Mouse (Mus musculus): ENCODE data around the gene 4833423E24Rik. TPM values are rescaled to one million over a fixed set of nuclear protein-coding genes. Genes with fewer than 3 reads are reported as not detected.
A peak's percentile ranks its signal among the peaks of the same experiment; 100 is the strongest.

4833423E24Rik gene
- total RNA-seq (2014; rRNA removed; ENCODE audit: low replicate concordance) = not detected in 2 replicates
- polyA plus RNA-seq (2015; fragmentation: Nextera tagmentation; extraction: Ambion mirVana) = not detected in 2 replicates

GRCm38 (mm10) chr2:85518879-85519278 is at the start of gene 4833423E24Rik:
4833423E24Rik (minus strand) TSS chr2:85519024.
- no peak within 1 kb of the TSS for H3K9ac ChIP-seq (replicated peaks; ENCODE audit: low read depth, low read length)
- no peak within 1 kb of the TSS for H3K4me2 ChIP-seq (ENCODE audit: low read depth, low read length)
- TF ChIP-seq CTCF (IDR thresholded peaks at IDR 0.05; ENCODE audit: low read depth) (no peak), EP300 (IDR thresholded peaks at IDR 0.05; ENCODE audit: low read depth) (no peak)
- H3K27ac ChIP-seq (ENCODE audit: low read depth) = no peak within 1 kb of the TSS
- no peaks in the 10 kb centered on the region for H3K36me3 ChIP-seq (replicated peaks; ENCODE audit: control insufficient read depth, insufficient read depth, low read length)
- H3K27me3 ChIP-seq (ENCODE audit: control insufficient read depth, insufficient read depth, low read length) = no peaks in the 10 kb centered on the region
- DNase-seq (ENCODE audit: low spot score) = no peak
- H3K4me3 ChIP-seq (ENCODE audit: low read depth, low read length) = no peak within 1 kb of the TSS
- no peaks in the 10 kb centered on the region for H3K4me1 ChIP-seq (ENCODE audit: control insufficient read depth, insufficient read depth)
- no peaks in the 10 kb centered on the region for H3K9me3 ChIP-seq (replicated peaks; ENCODE audit: control insufficient read depth, low read length)
- no peak for ATAC-seq (ENCODE audit: insufficient read depth, low read depth)
- 38% methylated on average over 4 of the region's 4 CpGs for WGBS

- WGBS = 18% methylated on average over 4 of the region's 4 CpGs
These were observed 42.4 kb upstream of the 4833423E24Rik start for GRCm38 (mm10) chr2:85561187-85561586.

GRCm38 (mm10) chr2:85560226-85560625 is 41.4 kb upstream of the 4833423E24Rik start:
- no peak for TF ChIP-seq EP300 (IDR thresholded peaks at IDR 0.05; ENCODE audit: low read depth)
- TF ChIP-seq CTCF (IDR thresholded peaks at IDR 0.05; ENCODE audit: low read depth) = no peak
- H3K4me3 ChIP-seq (ENCODE audit: low read depth, low read length) = no peak overlapping the region
- H3K27ac ChIP-seq (ENCODE audit: low read depth) = no peak overlapping the region
- no peak overlapping the region for H3K4me2 ChIP-seq (ENCODE audit: low read depth, low read length)
- H3K9me3 ChIP-seq (replicated peaks; ENCODE audit: control insufficient read depth, low read length) = no peaks in the 10 kb centered on the region
- H3K9ac ChIP-seq (replicated peaks; ENCODE audit: low read depth, low read length) = no peak overlapping the region
- WGBS = 26% methylated on average over 4 of the region's 4 CpGs
- no peaks in the 10 kb centered on the region for H3K27me3 ChIP-seq (ENCODE audit: control insufficient read depth, insufficient read depth, low read length)
- no peaks in the 10 kb centered on the region for H3K36me3 ChIP-seq (replicated peaks; ENCODE audit: control insufficient read depth, insufficient read depth, low read length)
- ATAC-seq (ENCODE audit: insufficient read depth, low read depth) (no peak), DNase-seq (ENCODE audit: low spot score) (no peak)
- H3K4me1 ChIP-seq (ENCODE audit: control insufficient read depth, insufficient read depth) = no peaks in the 10 kb centered on the region

More at GRCm38 (mm10) chr2:85561187-85561586, 42.4 kb upstream of the 4833423E24Rik start:
- Histone ChIP-seq H3K4me2 (ENCODE audit: low read depth, low read length) (no peak overlapping the region), H3K4me1 (ENCODE audit: control insufficient read depth, insufficient read depth) (no peaks in the 10 kb centered on the region), H3K4me3 (ENCODE audit: low read depth, low read length) (no peak overlapping the region), H3K9me3 (replicated peaks; ENCODE audit: control insufficient read depth, low read length) (no peaks in the 10 kb centered on the region), H3K27ac (ENCODE audit: low read depth) (no peak overlapping the region), H3K9ac (replicated peaks; ENCODE audit: low read depth, low read length) (no peak overlapping the region), H3K27me3 (ENCODE audit: control insufficient read depth, insufficient read depth, low read length) (no peaks in the 10 kb centered on the region), H3K36me3 (replicated peaks; ENCODE audit: control insufficient read depth, insufficient read depth, low read length) (no peaks in the 10 kb centered on the region)
- DNase-seq (ENCODE audit: low spot score) (peak; percentile 51), ATAC-seq (ENCODE audit: insufficient read depth, low read depth) (no peak)
- peak; percentile 83 for TF ChIP-seq CTCF (IDR thresholded peaks at IDR 0.05; ENCODE audit: low read depth)
- TF ChIP-seq EP300 (IDR thresholded peaks at IDR 0.05; ENCODE audit: low read depth) = no peak

GRCm38 (mm10) chr2:85554806-85555205 is 36.0 kb upstream of the 4833423E24Rik start:
- no peaks in the 10 kb centered on the region for H3K36me3 ChIP-seq (replicated peaks; ENCODE audit: control insufficient read depth, insufficient read depth, low read length)
- H3K4me3 ChIP-seq (ENCODE audit: low read depth, low read length) = no peak overlapping the region
- H3K9me3 ChIP-seq (replicated peaks; ENCODE audit: control insufficient read depth, low read length) = no peaks in the 10 kb centered on the region
- TF ChIP-seq EP300 (IDR thresholded peaks at IDR 0.05; ENCODE audit: low read depth) = no peak
- TF ChIP-seq CTCF (IDR thresholded peaks at IDR 0.05; ENCODE audit: low read depth) = no peak
- H3K4me2 ChIP-seq (ENCODE audit: low read depth, low read length) = no peak overlapping the region
- H3K27ac ChIP-seq (ENCODE audit: low read depth) = no peak overlapping the region
- no peak overlapping the region for H3K9ac ChIP-seq (replicated peaks; ENCODE audit: low read depth, low read length)
- WGBS = 32% methylated on average over 1 of the region's 1 CpGs
- H3K4me1 ChIP-seq (ENCODE audit: control insufficient read depth, insufficient read depth) = no peaks in the 10 kb centered on the region
- H3K27me3 ChIP-seq (ENCODE audit: control insufficient read depth, insufficient read depth, low read length) = no peaks in the 10 kb centered on the region
- DNase-seq (ENCODE audit: low spot score) = no peak
- ATAC-seq (ENCODE audit: insufficient read depth, low read depth) = no peak

GRCm38 (mm10) chr2:85533934-85534333 is 15.1 kb upstream of the 4833423E24Rik start:
- H3K4me1 ChIP-seq (ENCODE audit: control insufficient read depth, insufficient read depth) = no peaks in the 10 kb centered on the region
- no peak overlapping the region for H3K9ac ChIP-seq (replicated peaks; ENCODE audit: low read depth, low read length)
- TF ChIP-seq CTCF (IDR thresholded peaks at IDR 0.05; ENCODE audit: low read depth) (no peak), EP300 (IDR thresholded peaks at IDR 0.05; ENCODE audit: low read depth) (no peak)
- ATAC-seq (ENCODE audit: insufficient read depth, low read depth) (no peak), DNase-seq (ENCODE audit: low spot score) (no peak)
- WGBS = 80% methylated on average over 1 of the region's 1 CpGs
- H3K36me3 ChIP-seq (replicated peaks; ENCODE audit: control insufficient read depth, insufficient read depth, low read length) = no peaks in the 10 kb centered on the region
- H3K4me2 ChIP-seq (ENCODE audit: low read depth, low read length) = no peak overlapping the region
- H3K4me3 ChIP-seq (ENCODE audit: low read depth, low read length) = no peak overlapping the region
- no peaks in the 10 kb centered on the region for H3K9me3 ChIP-seq (replicated peaks; ENCODE audit: control insufficient read depth, low read length)
- H3K27ac ChIP-seq (ENCODE audit: low read depth) = no peak overlapping the region
- H3K27me3 ChIP-seq (ENCODE audit: control insufficient read depth, insufficient read depth, low read length) = no peaks in the 10 kb centered on the region

Data from heart, postnatal 0 days (tissue).